Mouse (Mus musculus) heart, adult 2 months (tissue): ENCODE results near the gene Grik1.

Experiments used
- CTCF ChIP-seq: fragments of 200-600 bp; IDR thresholded peaks from 2 replicates; pipeline ENCODE4 v1.8.1; 2022; ENCODE audit warnings: antibody characterized with exemption, mild to moderate bottlenecking, moderate library complexity
- EP300 ChIP-seq: fragments of 200-500 bp; IDR thresholded peaks from 2 replicates; pipeline ENCODE4 v1.6.1; 2011; ENCODE audit warnings: low read depth, low read length, control low read depth; ENCODE audit not compliant: insufficient read depth
- POLR2A ChIP-seq: fragments of 200-500 bp; IDR thresholded peaks from 2 replicates; pipeline ENCODE4 v1.6.1; 2011; ENCODE audit warnings: mild to moderate bottlenecking, low read depth, low read length, control low read depth; ENCODE audit not compliant: insufficient read depth

GRCm38 (mm10) chr16:88074716-88075115 lies 215.3 kb downstream of the Grik1 start:
- TF ChIP-seq POLR2A: no peak
- no peak for TF ChIP-seq EP300
- TF ChIP-seq CTCF: no peak
